Mouse (Mus musculus): Measurements from ENCODE around the gene Naip5.

DNA sequence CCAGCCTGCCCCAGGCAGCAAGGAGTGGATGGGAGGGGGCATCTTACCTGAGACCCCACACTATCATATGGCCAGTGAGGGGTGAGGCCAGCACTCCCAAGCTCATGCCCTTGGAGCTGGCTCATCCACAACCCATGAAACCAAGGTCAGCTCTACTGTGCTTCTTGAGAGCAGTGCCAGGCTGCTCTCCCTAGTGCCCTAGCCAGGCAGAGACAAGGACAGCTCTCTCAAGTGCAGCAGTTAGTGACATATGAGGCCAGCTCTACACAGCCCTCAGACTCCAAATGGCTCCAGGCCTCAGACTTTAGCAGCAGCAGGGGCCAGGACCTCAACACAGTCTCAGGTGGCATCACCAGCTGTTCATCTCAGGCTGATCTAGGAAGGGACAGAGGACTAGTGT, 2.4 kb downstream of the Naip5 start:
- TF ChIP-seq POLR2A (IDR thresholded peaks at IDR 0.05; ENCODE audit: borderline replicate concordance, extremely low read depth, insufficient read depth, insufficient read length, poor library complexity, severe bottlenecking) (no peak), CTCF (IDR thresholded peaks at IDR 0.05; ENCODE audit: borderline replicate concordance, extremely low read depth, insufficient read depth, insufficient read length) (no peak)

All from brain, embryonic 14.5 days (tissue).